Mouse (Mus musculus) midbrain, postnatal 0 days (tissue): Measurements from ENCODE around the gene Timm17a. TPM values are rescaled to one million over a fixed set of nuclear protein-coding genes. Genes with fewer than 3 reads are reported as not detected.

Source experiments
- ATAC-seq: fragments of 200-750 bp; cut with Nextera tagmentation; 2 replicates; pipeline ENCODE4 v1.8.0; 2017; ENCODE audit warnings: moderate number of reproducible peaks, mild to moderate bottlenecking, moderate TSS enrichment, moderate library complexity; ENCODE audit not compliant: low FRiP score
- DNase-seq: peaks from one replicate; pipeline ENCODE4 v3.0.0-alpha.2; 2015; ENCODE audit warnings: low spot score
- H3K27ac ChIP-seq: fragments of 300-500 bp; sonication (generic); 2 replicates; pipeline ENCODE4 v1.5.1; 2014; ENCODE audit warnings: low read depth, mild to moderate bottlenecking, low read length, mixed read lengths
- H3K27me3 ChIP-seq: fragments of 300-500 bp; sonication (generic); 2 replicates; pipeline ENCODE4 v1.6.1; 2014; ENCODE audit warnings: low read length, control low read depth, mixed read lengths; ENCODE audit not compliant: insufficient read depth
- H3K36me3 ChIP-seq: fragments of 300-500 bp; sonication (generic); 2 replicates; pipeline ENCODE4 v1.6.1; 2014; ENCODE audit warnings: low read length, control low read depth, mixed read lengths; ENCODE audit not compliant: insufficient read depth
- H3K4me1 ChIP-seq: fragments of 300-500 bp; sonication (generic); 2 replicates; pipeline ENCODE4 v1.6.1; 2014; ENCODE audit warnings: mild to moderate bottlenecking, control low read depth, antibody characterized with exemption, low read length, mixed read lengths; ENCODE audit not compliant: insufficient read depth
- H3K4me2 ChIP-seq: fragments of 300-500 bp; sonication (generic); 2 replicates; pipeline ENCODE4 v1.6.1; 2014; ENCODE audit warnings: low read depth, mild to moderate bottlenecking, low read length, mixed read lengths; ENCODE audit not compliant: poor library complexity, severe bottlenecking
- H3K4me3 ChIP-seq: fragments of 300-500 bp; sonication (generic); 2 replicates; pipeline ENCODE4 v1.5.1; 2014; ENCODE audit warnings: low read depth, mild to moderate bottlenecking, low read length, moderate library complexity
- H3K9ac ChIP-seq: fragments of 300-500 bp; sonication (generic); replicated peaks from 2 replicates; pipeline ENCODE4 v1.6.1; 2014; ENCODE audit warnings: mild to moderate bottlenecking, low read length, moderate library complexity, mixed read lengths; ENCODE audit not compliant: poor library complexity, severe bottlenecking
- H3K9me3 ChIP-seq: fragments of 300-500 bp; sonication (generic); 2 replicates; pipeline ENCODE4 v1.6.1; 2016; ENCODE audit warnings: low read length, control low read depth
- CTCF ChIP-seq: IDR thresholded peaks from 2 replicates; pipeline ENCODE4 v1.5.1; 2016; ENCODE audit warnings: antibody characterized with exemption, mild to moderate bottlenecking
- WGBS: fragments of 180-500 bp; shearing (Covaris S2); extraction: QIAGEN DNeasy Blood & Tissue Kit; methylation state at CpG from one replicate; pipeline ENCODE4 v1.1.7; 2014; 5-methylcytosine and 5-hydroxymethylcytosine counted together
- polyA plus RNA-seq: library from polyadenylated mRNA; unstranded; fragments of >200 nt; fragmentation: Nextera tagmentation; extraction: Ambion mirVana; gene quantifications from 2 replicates; pipeline ENCODE4 v1.2.1, GENCODE M21; 2015
- total RNA-seq: library from RNA; depleted of rRNA; stranded (reverse); fragments of >200 nt; gene quantifications from 2 replicates; pipeline ENCODE4 v1.2.3, GENCODE M21; 2014

Gene Timm17a
- total and polyA plus RNA-seq, 2 experiments from 2014 or later, result 34.4 to 166 TPM

- 17% methylated on average over 8 of the region's 8 CpGs for WGBS
- no peak for TF ChIP-seq CTCF
- Histone ChIP-seq H3K27ac (no peak within 1 kb of the TSS), H3K36me3 (no peaks in the 10 kb centered on the region), H3K4me1 (no peaks in the 10 kb centered on the region), H3K9me3 (no peaks in the 10 kb centered on the region), H3K4me3 (no peak within 1 kb of the TSS), H3K9ac (no peak within 1 kb of the TSS), H3K27me3 (no peaks in the 10 kb centered on the region), H3K4me2 (no peak within 1 kb of the TSS)
- DNase-seq (no peak), ATAC-seq (no peak)
These were observed 11.0 kb upstream of the Timm17a start, which contains the start of gene Lmod1 for GRCm38 (mm10) chr1:135324571-135324970. Gene Lmod1, plus strand, starts transcription at chr1:135324807.

- no peak for TF ChIP-seq CTCF
- H3K9me3 ChIP-seq, result no peaks in the 10 kb centered on the region
- H3K4me1 ChIP-seq, result no peaks in the 10 kb centered on the region
- H3K27ac ChIP-seq, result no peak overlapping the region
- no peaks in the 10 kb centered on the region for H3K27me3 ChIP-seq
- no peaks in the 10 kb centered on the region for H3K36me3 ChIP-seq
- ATAC-seq, result no peak
- WGBS, result 84% methylated on average over 7 of the region's 7 CpGs
- no peak overlapping the region for H3K4me3 ChIP-seq
- no peak for DNase-seq
- H3K4me2 ChIP-seq, result no peak overlapping the region
- H3K9ac ChIP-seq, result no peak overlapping the region
These were observed 9.9 kb upstream of the Timm17a start for GRCm38 (mm10) chr1:135323367-135323901.

DNA sequence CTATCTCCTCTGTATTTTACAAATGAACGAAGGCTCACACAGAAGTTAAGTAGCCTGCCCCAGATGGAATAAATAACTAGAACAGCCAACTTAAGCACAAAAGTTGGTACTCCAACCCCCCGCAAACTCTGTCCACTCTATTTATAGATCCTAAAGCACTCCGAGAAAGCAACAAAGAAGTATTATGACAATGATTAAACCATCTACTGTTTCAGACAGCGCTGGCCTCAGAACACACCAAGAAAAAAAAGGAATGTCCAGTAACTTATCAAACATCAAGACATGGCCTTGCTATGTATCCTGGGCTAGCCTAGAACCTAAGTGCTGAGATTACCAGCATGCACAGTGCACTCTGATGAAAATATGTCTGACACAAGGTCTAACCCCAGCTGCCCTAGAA is 1.4 kb downstream of the Timm17a start:
- TF ChIP-seq CTCF, result no peak
- Histone ChIP-seq H3K27ac (no peak overlapping the region), H3K9ac (no peak overlapping the region), H3K4me1 (peaks cover 11% of the 10 kb centered on the region; the same call in 1 of the 2 replicates), H3K4me2 (peak overlapping the region; percentile 74), H3K27me3 (no peaks in the 10 kb centered on the region), H3K9me3 (no peaks in the 10 kb centered on the region), H3K36me3 (peaks cover 19% of the 10 kb centered on the region), H3K4me3 (peak overlapping the region; percentile 89)
- DNase-seq (no peak), ATAC-seq (no peak)
- WGBS, result 91% methylated on average over 4 of the region's 4 CpGs

DNA sequence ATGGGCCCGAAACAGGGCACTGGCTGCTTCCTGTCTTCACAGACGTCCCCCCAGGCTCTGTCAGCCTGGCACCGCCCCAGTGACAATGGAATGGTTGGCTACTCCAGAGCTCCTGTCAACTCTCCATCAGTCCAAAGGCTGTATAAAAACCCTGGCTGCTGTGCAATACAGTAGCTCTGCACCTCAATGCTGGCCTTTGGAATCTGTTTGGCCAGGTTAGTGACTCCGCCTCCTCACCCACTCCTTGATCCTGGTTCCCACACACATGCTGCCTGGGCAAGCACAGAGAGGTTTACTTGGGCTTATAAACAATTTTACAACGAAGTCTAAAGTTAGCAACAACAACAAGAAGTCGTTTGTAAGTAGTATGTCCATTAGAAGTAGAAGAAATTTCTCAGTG is 2.2 kb downstream of the Timm17a start:
- H3K36me3 ChIP-seq, result peaks cover 20% of the 10 kb centered on the region
- ATAC-seq, result no peak
- no peak overlapping the region for H3K9ac ChIP-seq
- no peaks in the 10 kb centered on the region for H3K27me3 ChIP-seq
- no peaks in the 10 kb centered on the region for H3K9me3 ChIP-seq
- no peak overlapping the region for H3K27ac ChIP-seq
- TF ChIP-seq CTCF, result no peak
- DNase-seq, result peak; percentile 6
- peaks cover 11% of the 10 kb centered on the region; the same call in 1 of the 2 replicates for H3K4me1 ChIP-seq
- H3K4me3 ChIP-seq, result no peak overlapping the region
- WGBS, result 84% methylated on average over 6 of the region's 6 CpGs
- H3K4me2 ChIP-seq, result no peak overlapping the region

- no peak overlapping the region for H3K9ac ChIP-seq
- no peaks in the 10 kb centered on the region for H3K9me3 ChIP-seq
- H3K4me1 ChIP-seq, result no peaks in the 10 kb centered on the region
- TF ChIP-seq CTCF, result no peak
- 61% methylated on average over 5 of the region's 5 CpGs for WGBS
- no peaks in the 10 kb centered on the region for H3K27me3 ChIP-seq
- H3K4me2 ChIP-seq, result no peak overlapping the region
- no peak overlapping the region for H3K4me3 ChIP-seq
- ATAC-seq, result no peak
- no peak overlapping the region for H3K27ac ChIP-seq
- H3K36me3 ChIP-seq, result peaks cover 1% of the 10 kb centered on the region; the same call in 1 of the 2 replicates
- peak; percentile 20 for DNase-seq
These were observed 22.7 kb downstream of the Timm17a start for GRCm38 (mm10) chr1:135290908-135291307.

GRCm38 (mm10) chr1:135286311-135286710 is 27.3 kb downstream of the Timm17a start:
- ATAC-seq (no peak), DNase-seq (no peak)
- Histone ChIP-seq H3K9ac (no peak overlapping the region), H3K27ac (no peak overlapping the region), H3K4me3 (no peak overlapping the region), H3K4me1 (no peaks in the 10 kb centered on the region), H3K36me3 (no peaks in the 10 kb centered on the region), H3K4me2 (no peak overlapping the region), H3K9me3 (no peaks in the 10 kb centered on the region), H3K27me3 (no peaks in the 10 kb centered on the region)
- no peak for TF ChIP-seq CTCF
- 77% methylated on average over 2 of the region's 2 CpGs for WGBS
